ENCODE assay signal across 21 mouse cellular contexts in genomic region chrX:168431206-168431605, GRCm38 (mm10).
A peak's percentile ranks its signal among the peaks of the same experiment; 100 is the strongest.
DNase-seq lines count a peak whose midpoint lies in the region; ATAC-seq and TF ChIP-seq lines count a peak whose summit lies in the region.
"Had no signal": no experiment of that assay in that cellular context is flagged by ENCODE, and none has a peak within 500 bp of the region (broad histone marks: within the 10 kb centered on the region; RNA-seq: fewer than 3 reads in every experiment).

No protein-coding gene starts in this region.

- TF ChIP-seq CTCF in hindbrain, postnatal 0 days (IDR thresholded peaks at IDR 0.05; ENCODE audit: low read depth), result no peak
- TF ChIP-seq CTCF in lung, adult 2 months (IDR thresholded peaks at IDR 0.05; ENCODE audit: insufficient read depth, low read length), result no peak

- TF ChIP-seq POLR2A in lung, adult 2 months (IDR thresholded peaks at IDR 0.05; ENCODE audit: borderline replicate concordance, extremely low read depth, low read depth, low read length), result no peak

- no peak for ATAC-seq in cerebellum, adult (ENCODE audit: insufficient number of reproducible peaks, low FRiP score, low TSS enrichment)
- no peak for ATAC-seq in hindbrain, postnatal 0 days
- no peak for ATAC-seq in hindbrain, embryonic 16.5 days
- peak; percentile 57; the same call in 1 of the 2 replicates for ATAC-seq in lung, embryonic 15.5 days (ENCODE audit: borderline replicate concordance, extremely low read depth, low FRiP score, low TSS enrichment)
- ATAC-seq: forebrain, postnatal 0 days; intestine, postnatal 0 days; liver, embryonic 12.5 days; midbrain, embryonic 16.5 days had no signal

- H3K4me3 ChIP-seq in hindbrain, postnatal 0 days (ENCODE audit: low read length), result no peak overlapping the region
- H3K4me3 ChIP-seq in hindbrain, embryonic 16.5 days (ENCODE audit: low read length), result no peak overlapping the region
- no peak overlapping the region for H3K4me3 ChIP-seq in lung, embryonic 15.5 days
- no peak overlapping the region for H3K4me3 ChIP-seq in lung, adult 2 months (replicated peaks; ENCODE audit: extremely low read depth, low read depth, low read length)
- H3K4me3 ChIP-seq: heart, embryonic 12.5 days; hindbrain, embryonic 10.5 days; limb, embryonic 12.5 days; liver, embryonic 12.5 days; neural tube, embryonic 15.5 days had no signal

- 54% methylated on average over 1 of the region's 1 CpGs for WGBS in hindbrain, postnatal 0 days
- WGBS in hindbrain, embryonic 16.5 days, result 84% methylated on average over 1 of the region's 1 CpGs
- 64% methylated on average over 1 of the region's 1 CpGs for WGBS in lung, embryonic 15.5 days
- 61% methylated on average over 1 of the region's 1 CpGs for WGBS in lung, adult 2 months

- no peaks in the 10 kb centered on the region for H3K4me1 ChIP-seq in hindbrain, postnatal 0 days (ENCODE audit: insufficient read depth, low read length)
- H3K4me1 ChIP-seq in hindbrain, embryonic 16.5 days (ENCODE audit: control insufficient read depth, insufficient read depth, low read depth, low read length), result no peaks in the 10 kb centered on the region
- H3K4me1 ChIP-seq in lung, embryonic 15.5 days, result no peaks in the 10 kb centered on the region
- no peaks in the 10 kb centered on the region for H3K4me1 ChIP-seq in lung, adult 2 months (ENCODE audit: control insufficient read depth, insufficient read depth, low read length)
- H3K4me1 ChIP-seq: heart, embryonic 12.5 days; hindbrain, embryonic 10.5 days; limb, embryonic 12.5 days; liver, embryonic 12.5 days; neural tube, embryonic 15.5 days had no signal

- no peak overlapping the region for H3K27ac ChIP-seq in hindbrain, postnatal 0 days
- H3K27ac ChIP-seq in hindbrain, embryonic 16.5 days (ENCODE audit: low read depth, low read length), result no peak overlapping the region
- no peak overlapping the region for H3K27ac ChIP-seq in lung, embryonic 15.5 days
- H3K27ac ChIP-seq: hindbrain, embryonic 10.5 days; limb, embryonic 12.5 days; liver, embryonic 12.5 days; macrophage; neural tube, embryonic 15.5 days; stomach, postnatal 0 days had no signal

- peak; percentile 72 to 73 for DNase-seq in cerebellum, postnatal 10 days
- DNase-seq in hindbrain, postnatal 0 days (ENCODE audit: low spot score), result peak; percentile 51
- no peak for DNase-seq in lung, adult 2 months
- peak; percentile 5 for DNase-seq in adipocyte (ENCODE audit: low spot score)
- DNase-seq in neural tube, embryonic 10.5 days (ENCODE audit: extremely low spot score, low spot score), result no peak
- DNase-seq: forebrain, postnatal 0 days; kidney, postnatal 14 days; thymus, adult 2 months; thymus, postnatal 4 days had no signal

- H3K36me3 ChIP-seq in hindbrain, postnatal 0 days (ENCODE audit: insufficient read depth, low read length), result no peaks in the 10 kb centered on the region
- H3K36me3 ChIP-seq in hindbrain, embryonic 16.5 days (ENCODE audit: control insufficient read depth, insufficient read depth, low read length), result no peaks in the 10 kb centered on the region
- H3K36me3 ChIP-seq in lung, embryonic 15.5 days, result no peaks in the 10 kb centered on the region
- H3K36me3 ChIP-seq: heart, embryonic 12.5 days; hindbrain, embryonic 10.5 days; limb, embryonic 12.5 days; liver, embryonic 12.5 days; neural tube, embryonic 15.5 days had no signal

- H3K27me3 ChIP-seq in hindbrain, postnatal 0 days (ENCODE audit: insufficient read depth, low read length), result no peaks in the 10 kb centered on the region
- H3K27me3 ChIP-seq in hindbrain, embryonic 16.5 days (replicated peaks; ENCODE audit: control insufficient read depth, insufficient read depth, low read length), result no peaks in the 10 kb centered on the region
- H3K27me3 ChIP-seq in lung, embryonic 15.5 days, result no peaks in the 10 kb centered on the region
- H3K27me3 ChIP-seq: heart, embryonic 12.5 days; liver, embryonic 12.5 days; neural tube, embryonic 15.5 days had no signal

- H3K9ac ChIP-seq in hindbrain, postnatal 0 days (replicated peaks; ENCODE audit: low read length), result no peak overlapping the region
- H3K9ac ChIP-seq in hindbrain, embryonic 16.5 days (ENCODE audit: low read depth, low read length), result no peak overlapping the region
- no peak overlapping the region for H3K9ac ChIP-seq in lung, embryonic 15.5 days
- H3K9ac ChIP-seq: forebrain, postnatal 0 days; heart, embryonic 12.5 days; limb, embryonic 12.5 days; liver, embryonic 12.5 days; neural tube, embryonic 15.5 days had no signal

- H3K9me3 ChIP-seq in hindbrain, postnatal 0 days (ENCODE audit: low read length), result no peaks in the 10 kb centered on the region
- no peaks in the 10 kb centered on the region for H3K9me3 ChIP-seq in hindbrain, embryonic 16.5 days (ENCODE audit: control insufficient read depth, low read length)
- H3K9me3 ChIP-seq in lung, embryonic 15.5 days, result no peaks in the 10 kb centered on the region
- H3K9me3 ChIP-seq: heart, embryonic 12.5 days; hindbrain, embryonic 10.5 days; limb, embryonic 12.5 days; liver, embryonic 12.5 days; neural tube, embryonic 15.5 days had no signal

- no peak overlapping the region for H3K4me2 ChIP-seq in hindbrain, postnatal 0 days (ENCODE audit: low read depth, low read length)
- no peak overlapping the region for H3K4me2 ChIP-seq in hindbrain, embryonic 16.5 days (ENCODE audit: low read length)
- H3K4me2 ChIP-seq in lung, embryonic 15.5 days, result no peak overlapping the region
- H3K4me2 ChIP-seq: heart, embryonic 12.5 days; limb, embryonic 12.5 days; liver, embryonic 12.5 days; neural tube, embryonic 15.5 days had no signal

Comparison
In these comparisons a context has a peak if more than half of its experiments do, and no peak if none do; other contexts are left out.
1. DNase-seq: peak in cerebellum, postnatal 10 days (2 of 2), hindbrain, postnatal 0 days (single experiment) and adipocyte (single experiment); none in lung, adult 2 months (single experiment) and neural tube, embryonic 10.5 days (single experiment).